ENCODE assay signal across 17 mouse cellular contexts in the genomic region with DNA sequence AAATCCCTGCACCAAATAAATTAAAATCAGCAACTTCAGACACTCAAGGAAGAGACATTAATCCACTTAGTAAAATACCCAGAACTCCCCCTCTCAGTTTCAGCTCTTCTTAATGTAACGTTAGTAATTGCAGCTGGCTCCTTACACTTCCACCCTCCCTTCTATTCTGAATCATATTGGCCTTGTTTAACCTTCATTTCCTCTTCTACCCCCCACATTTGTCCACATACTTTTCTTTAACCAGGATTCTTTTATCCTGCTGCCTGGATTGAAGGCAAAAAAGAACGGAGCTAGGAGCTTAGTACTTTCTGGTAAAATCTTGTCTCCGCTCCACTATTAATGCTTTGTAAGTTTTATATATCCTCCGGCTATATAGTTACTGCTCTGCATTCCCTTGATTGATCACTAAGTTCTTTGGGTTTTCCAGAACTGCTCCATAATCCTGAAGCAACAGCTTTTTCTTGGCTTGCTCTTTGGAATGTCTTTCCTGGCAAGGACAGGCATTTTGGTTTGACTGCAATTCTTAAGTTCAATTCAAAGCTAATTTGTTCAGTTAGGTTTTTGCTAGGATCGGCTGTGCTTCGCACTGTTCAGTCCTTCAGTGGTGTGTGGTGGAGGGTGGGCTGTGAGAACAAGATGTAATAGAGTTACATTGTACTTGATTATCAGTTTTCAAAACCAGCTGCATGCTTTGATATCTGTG.
A peak's percentile ranks its signal among the peaks of the same experiment; 100 is the strongest.
DNase-seq lines count a peak whose midpoint lies in the region; ATAC-seq and TF ChIP-seq lines count a peak whose summit lies in the region.
"Had no signal": no experiment of that assay in that cellular context is flagged by ENCODE, and none has a peak within 500 bp of the region (broad histone marks: within the 10 kb centered on the region; RNA-seq: fewer than 3 reads in every experiment).

No protein-coding gene starts in this region.

- DNase-seq in heart, adult 2 months, result no peak
- no peak for DNase-seq in lung, adult 2 months
- peak; percentile 78 for DNase-seq in lung, postnatal 0 days (ENCODE audit: low spot score)
- no peak for DNase-seq in liver
- no peak for DNase-seq in thymus, adult 18-20 months
- DNase-seq: adrenal gland, postnatal 14 days; forebrain, postnatal 0 days; layer of hippocampus, postnatal 36 days; right cerebral cortex, adult 18-20 months had no signal

- no peak for TF ChIP-seq CTCF in heart, adult 2 months (IDR thresholded peaks at IDR 0.05)
- TF ChIP-seq CTCF in lung, adult 2 months (IDR thresholded peaks at IDR 0.05; ENCODE audit: insufficient read depth, low read length), result no peak
- TF ChIP-seq CTCF in lung, postnatal 0 days (IDR thresholded peaks at IDR 0.05), result no peak

- no peak overlapping the region for H3K9ac ChIP-seq in heart, adult 2 months (ENCODE audit: low read depth, low read length)
- H3K9ac ChIP-seq in heart, embryonic 12.5 days, result no peak overlapping the region
- no peak overlapping the region for H3K9ac ChIP-seq in lung, embryonic 16.5 days (ENCODE audit: low read length)
- H3K9ac ChIP-seq in lung, postnatal 0 days (replicated peaks; ENCODE audit: low read depth), result no peak overlapping the region
- H3K9ac ChIP-seq: forebrain, postnatal 0 days; heart, embryonic 13.5 days; liver, embryonic 15.5 days; midbrain, embryonic 13.5 days; neural tube, embryonic 13.5 days had no signal

- no peak for ATAC-seq in heart, embryonic 12.5 days (ENCODE audit: insufficient number of reproducible peaks, low FRiP score)
- ATAC-seq in lung, embryonic 16.5 days (ENCODE audit: low read depth), result peak; percentile 77
- ATAC-seq in lung, postnatal 0 days, result peak; percentile 67
- no peak for ATAC-seq in granulocyte monocyte progenitor cell, adult 5-6 weeks (replicated peaks; ENCODE audit: poor library complexity, severe bottlenecking)
- ATAC-seq: forebrain, postnatal 0 days; hindbrain, postnatal 0 days; midbrain, embryonic 13.5 days had no signal

- no peak for TF ChIP-seq EP300 in heart, adult 2 months (IDR thresholded peaks at IDR 0.05; ENCODE audit: insufficient read depth, low read depth, low read length)
- TF ChIP-seq EP300 in lung, postnatal 0 days (IDR thresholded peaks at IDR 0.05), result no peak

- no peak overlapping the region for H3K4me2 ChIP-seq in heart, embryonic 12.5 days
- H3K4me2 ChIP-seq in lung, embryonic 16.5 days (ENCODE audit: low read depth, low read length), result no peak overlapping the region
- peak overlapping the region; percentile 85; the same call in 1 of the 2 replicates for H3K4me2 ChIP-seq in lung, postnatal 0 days (replicated peaks; ENCODE audit: low read depth, low read length)
- H3K4me2 ChIP-seq: heart, embryonic 13.5 days; liver, embryonic 15.5 days; midbrain, embryonic 13.5 days; neural tube, embryonic 13.5 days had no signal

- no peaks in the 10 kb centered on the region for H3K79me2 ChIP-seq in heart, adult 2 months (replicated peaks; ENCODE audit: control insufficient read depth, insufficient read depth, low read length)

- no peaks in the 10 kb centered on the region for H3K9me3 ChIP-seq in heart, embryonic 12.5 days (replicated peaks)
- H3K9me3 ChIP-seq in lung, embryonic 16.5 days (ENCODE audit: control insufficient read depth, low read length), result no peaks in the 10 kb centered on the region
- H3K9me3 ChIP-seq in lung, postnatal 0 days (ENCODE audit: low read length), result no peaks in the 10 kb centered on the region
- H3K9me3 ChIP-seq: heart, embryonic 13.5 days; liver, embryonic 15.5 days; midbrain, embryonic 13.5 days; neural tube, embryonic 13.5 days had no signal

- H3K4me1 ChIP-seq in heart, adult 2 months (ENCODE audit: control insufficient read depth, insufficient read depth, low read length), result no peaks in the 10 kb centered on the region
- H3K4me1 ChIP-seq in heart, embryonic 12.5 days (replicated peaks), result 0 out of 2 replicates have a peak, but pooled peaks cover 2% of the 10 kb centered on the region
- peaks cover 8% of the 10 kb centered on the region; the same call in 1 of the 2 replicates for H3K4me1 ChIP-seq in lung, embryonic 16.5 days (replicated peaks; ENCODE audit: control insufficient read depth, insufficient read depth, low read length)
- H3K4me1 ChIP-seq in lung, adult 2 months (ENCODE audit: control insufficient read depth, insufficient read depth, low read length), result no peaks in the 10 kb centered on the region
- H3K4me1 ChIP-seq in lung, postnatal 0 days (ENCODE audit: insufficient read depth, low read depth, low read length), result no peaks in the 10 kb centered on the region
- H3K4me1 ChIP-seq: liver, embryonic 15.5 days had no signal

- no peaks in the 10 kb centered on the region for H3K27me3 ChIP-seq in heart, adult 2 months (ENCODE audit: control insufficient read depth, insufficient read depth, low read length)
- H3K27me3 ChIP-seq in heart, embryonic 12.5 days (replicated peaks), result peaks cover 6% of the 10 kb centered on the region; the same call in 1 of the 2 replicates
- no peaks in the 10 kb centered on the region for H3K27me3 ChIP-seq in lung, embryonic 16.5 days (ENCODE audit: control insufficient read depth, insufficient read depth, low read depth, low read length)
- H3K27me3 ChIP-seq in lung, postnatal 0 days (replicated peaks; ENCODE audit: insufficient read depth, low read length), result 0 out of 2 replicates have a peak, but pooled peaks cover 3% of the 10 kb centered on the region

- H3K4me3 ChIP-seq in heart, adult 2 months, result no peak overlapping the region
- H3K4me3 ChIP-seq in heart, embryonic 12.5 days, result no peak overlapping the region
- no peak overlapping the region for H3K4me3 ChIP-seq in lung, embryonic 16.5 days (ENCODE audit: low read length)
- H3K4me3 ChIP-seq in lung, adult 2 months (replicated peaks; ENCODE audit: extremely low read depth, low read depth, low read length), result no peak overlapping the region
- no peak overlapping the region for H3K4me3 ChIP-seq in lung, postnatal 0 days (ENCODE audit: low read depth, low read length)
- H3K4me3 ChIP-seq: heart, embryonic 13.5 days; liver, embryonic 15.5 days; midbrain, embryonic 13.5 days; neural tube, embryonic 13.5 days had no signal

- TF ChIP-seq POLR2A in heart, adult 2 months (IDR thresholded peaks at IDR 0.05; ENCODE audit: insufficient read depth, low read depth, low read length), result no peak
- no peak for TF ChIP-seq POLR2A in lung, adult 2 months (IDR thresholded peaks at IDR 0.05; ENCODE audit: borderline replicate concordance, extremely low read depth, low read depth, low read length)

- WGBS in heart, adult 2 months, result 63% methylated on average over 6 of the region's 6 CpGs
- 77% methylated on average over 6 of the region's 6 CpGs for WGBS in heart, embryonic 12.5 days
- 43% methylated on average over 6 of the region's 6 CpGs for WGBS in lung, embryonic 16.5 days
- 59% methylated on average over 6 of the region's 6 CpGs for WGBS in lung, adult 2 months
- WGBS in lung, postnatal 0 days, result 52% methylated on average over 6 of the region's 6 CpGs

- peak overlapping the region; percentile 49 for H3K27ac ChIP-seq in heart, adult 2 months
- no peak overlapping the region for H3K27ac ChIP-seq in heart, embryonic 12.5 days (ENCODE audit: poor library complexity, severe bottlenecking)
- H3K27ac ChIP-seq in lung, embryonic 16.5 days (ENCODE audit: low read length), result peak overlapping the region; percentile 97
- H3K27ac ChIP-seq in lung, postnatal 0 days (ENCODE audit: low read length), result peak overlapping the region; percentile 90
- H3K27ac ChIP-seq: heart, embryonic 13.5 days; hindbrain, postnatal 0 days; liver, embryonic 15.5 days; midbrain, embryonic 13.5 days; neural tube, embryonic 13.5 days had no signal

- H3K36me3 ChIP-seq in heart, adult 2 months (ENCODE audit: control insufficient read depth, insufficient read depth, low read length), result no peaks in the 10 kb centered on the region
- H3K36me3 ChIP-seq in heart, embryonic 12.5 days, result no peaks in the 10 kb centered on the region
- no peaks in the 10 kb centered on the region for H3K36me3 ChIP-seq in lung, embryonic 16.5 days (ENCODE audit: control insufficient read depth, insufficient read depth, low read length)
- H3K36me3 ChIP-seq in lung, postnatal 0 days (ENCODE audit: insufficient read depth, low read length), result no peaks in the 10 kb centered on the region
- H3K36me3 ChIP-seq: heart, embryonic 13.5 days; liver, embryonic 15.5 days; midbrain, embryonic 13.5 days; neural tube, embryonic 13.5 days had no signal

- intact Hi-C loops in heart, adult 2 months (cut with DNase I), result no loop called here

Comparison
In these comparisons a context has a peak if more than half of its experiments do, and no peak if none do; other contexts are left out.
1. ATAC-seq: peak in lung, embryonic 16.5 days (single experiment) and lung, postnatal 0 days (single experiment); none in heart, embryonic 12.5 days (single experiment) and granulocyte monocyte progenitor cell, adult 5-6 weeks (single experiment).